Mouse (Mus musculus) brain, embryonic 14.5 days (tissue): ENCODE results near the gene Runx1. TPM values are rescaled to one million over a fixed set of nuclear protein-coding genes. Genes with fewer than 3 reads are reported as not detected.
A peak's percentile ranks its signal among the peaks of the same experiment; 100 is the strongest.

Source experiments
- DNase-seq: peaks from one replicate; pipeline ENCODE4 v3.0.0-alpha.2; 2011; ENCODE audit warnings: low read depth
- CTCF ChIP-seq: fragments of 200-500 bp; IDR thresholded peaks from 2 replicates; pipeline ENCODE4 v1.5.1; 2012; ENCODE audit warnings: inconsistent platforms, mild to moderate bottlenecking, moderate library complexity, borderline replicate concordance; ENCODE audit not compliant: insufficient read depth, insufficient read length; ENCODE audit errors: extremely low read depth
- POLR2A ChIP-seq: fragments of 200-500 bp; IDR thresholded peaks from 2 replicates; pipeline ENCODE4 v1.6.1; 2012; ENCODE audit warnings: mild to moderate bottlenecking, inconsistent platforms, borderline replicate concordance; ENCODE audit not compliant: poor library complexity, insufficient read depth, insufficient read length, severe bottlenecking; ENCODE audit errors: extremely low read depth
- polyA plus RNA-seq: library from polyadenylated mRNA; depleted of rRNA; stranded (reverse); fragments of >200 nt; gene quantifications from 2 replicates; pipeline ENCODE4 v1.2.3, GENCODE M21; 2012

Gene Runx1
- polyA plus RNA-seq, 1 experiment: 1.4 TPM

- TF ChIP-seq CTCF: no peak
Measured at GRCm38 (mm10) chr16:92850416-92850815, 24.5 kb upstream of the Runx1 start.

GRCm38 (mm10) chr16:92847762-92848300 is 21.9 kb upstream of the Runx1 start:
- DNase-seq: peak; percentile 56
- TF ChIP-seq POLR2A: no peak
- TF ChIP-seq CTCF: no peak

More at GRCm38 (mm10) chr16:92850416-92850815, 24.5 kb upstream of the Runx1 start:
- DNase-seq: peak; percentile 25

DNA sequence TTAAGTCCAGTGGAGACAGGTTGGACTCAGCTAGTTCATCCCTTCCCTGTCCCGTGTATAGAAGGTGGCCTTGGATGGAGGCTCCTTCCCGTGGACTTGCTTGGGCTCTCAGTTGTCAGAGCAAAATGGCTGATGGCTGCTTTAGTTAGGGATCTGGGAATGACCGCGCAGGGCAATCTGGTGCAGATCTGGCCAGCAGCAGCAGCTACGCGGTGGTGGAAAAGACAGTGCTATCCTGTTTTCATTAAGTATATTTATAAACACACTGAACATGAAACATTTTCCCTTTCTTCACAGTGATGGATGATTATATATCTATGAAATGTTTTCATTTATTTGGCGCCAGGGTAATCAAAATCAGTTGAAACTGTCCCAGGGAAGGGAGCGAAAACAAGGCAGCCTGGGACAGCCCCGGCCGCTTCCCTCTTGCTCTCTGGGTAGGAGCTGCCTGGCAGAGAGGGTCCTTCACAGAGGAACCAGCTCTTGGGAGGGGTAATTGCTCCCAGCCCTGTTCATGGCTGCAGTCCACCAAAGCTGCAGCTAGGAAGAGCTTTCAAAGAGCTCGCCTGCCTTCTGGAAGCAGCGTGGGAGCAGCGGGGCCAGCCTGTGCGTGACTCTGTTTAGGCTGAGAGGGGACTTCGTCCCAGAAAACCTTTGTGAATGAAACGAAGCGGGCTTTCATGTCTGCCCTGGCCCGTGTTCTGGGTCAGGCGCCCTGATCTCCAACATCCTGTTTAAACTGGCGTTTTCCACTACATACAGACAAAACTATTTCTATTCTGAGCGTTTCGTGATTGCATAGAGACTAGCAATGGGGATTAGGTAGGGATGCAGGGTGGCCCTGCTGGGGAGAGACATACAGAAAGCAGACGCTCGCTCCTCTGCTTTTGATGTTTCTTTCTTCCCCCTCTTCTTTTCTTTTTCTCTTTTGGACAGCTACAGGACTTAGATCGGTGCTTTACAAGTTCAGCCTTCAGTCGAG is 19.6 kb upstream of the Runx1 start:
- no peak for TF ChIP-seq CTCF
- TF ChIP-seq POLR2A: no peak
- DNase-seq: peak; percentile 76

GRCm38 (mm10) chr16:92838709-92839108 is 12.8 kb upstream of the Runx1 start:
- no peak for DNase-seq
- no peak for TF ChIP-seq POLR2A
- no peak for TF ChIP-seq CTCF

- TF ChIP-seq CTCF (no peak), POLR2A (no peak)
Measured at GRCm38 (mm10) chr16:92831341-92831740, 5.4 kb upstream of the Runx1 start.

GRCm38 (mm10) chr16:92830479-92830878 is 4.5 kb upstream of the Runx1 start:
- TF ChIP-seq CTCF: no peak
- no peak for TF ChIP-seq POLR2A
- peak; percentile 32 for DNase-seq

More at GRCm38 (mm10) chr16:92831341-92831740, 5.4 kb upstream of the Runx1 start:
- DNase-seq: no peak

- TF ChIP-seq POLR2A (no peak), CTCF (no peak)
- DNase-seq: no peak
Measured at GRCm38 (mm10) chr16:92828308-92828862, 2.4 kb upstream of the Runx1 start.

DNA sequence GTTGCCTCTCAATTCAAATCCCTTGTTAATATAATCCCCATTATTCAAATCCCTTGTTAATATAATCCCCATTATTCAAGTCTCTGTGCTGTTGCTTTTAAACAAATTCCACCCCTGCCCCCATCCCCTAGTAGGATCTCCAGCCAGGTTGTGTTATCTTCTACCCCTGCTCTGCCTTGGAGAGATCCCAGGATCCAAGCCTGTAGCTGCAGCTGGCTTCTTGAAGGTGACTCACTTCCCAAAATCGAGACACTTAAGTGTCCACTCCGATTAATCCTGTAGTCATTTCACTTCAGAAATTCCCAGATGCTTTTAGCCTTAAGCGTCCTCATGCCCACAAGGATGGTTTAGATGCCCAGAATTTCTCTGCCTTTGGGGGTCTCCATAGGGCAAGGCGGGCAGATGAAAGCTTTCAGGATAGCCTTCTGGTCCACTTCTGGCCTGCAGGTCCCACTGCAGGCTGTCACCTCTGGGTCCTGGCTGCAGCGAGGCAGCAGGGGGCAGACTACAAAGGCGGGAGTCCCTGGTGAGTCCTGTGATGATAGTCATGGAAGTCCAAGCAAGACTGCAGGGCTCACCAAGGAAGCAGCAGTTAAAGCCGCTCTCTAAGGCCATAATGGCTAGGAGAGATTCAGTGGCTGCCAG is 1.8 kb upstream of the Runx1 start:
- peak; percentile 35 for DNase-seq
- TF ChIP-seq POLR2A (no peak), CTCF (peak; percentile 31; the same call in 1 of the 2 replicates)

GRCm38 (mm10) chr16:92826683-92827082 is 734 bp upstream of the Runx1 start:
- TF ChIP-seq POLR2A (no peak), CTCF (no peak)
- DNase-seq: no peak

- no peak for DNase-seq
Measured at GRCm38 (mm10) chr16:92825204-92825843, 625 bp downstream of the Runx1 start.

GRCm38 (mm10) chr16:92824723-92825203 is 1.2 kb downstream of the Runx1 start:
- no peak for DNase-seq
- no peak for TF ChIP-seq CTCF
- no peak for TF ChIP-seq POLR2A

More at GRCm38 (mm10) chr16:92825204-92825843, 625 bp downstream of the Runx1 start:
- TF ChIP-seq CTCF: no peak
- TF ChIP-seq POLR2A: no peak
